Mouse (Mus musculus): ENCODE measurements around the gene Sh3rf3.

DNA sequence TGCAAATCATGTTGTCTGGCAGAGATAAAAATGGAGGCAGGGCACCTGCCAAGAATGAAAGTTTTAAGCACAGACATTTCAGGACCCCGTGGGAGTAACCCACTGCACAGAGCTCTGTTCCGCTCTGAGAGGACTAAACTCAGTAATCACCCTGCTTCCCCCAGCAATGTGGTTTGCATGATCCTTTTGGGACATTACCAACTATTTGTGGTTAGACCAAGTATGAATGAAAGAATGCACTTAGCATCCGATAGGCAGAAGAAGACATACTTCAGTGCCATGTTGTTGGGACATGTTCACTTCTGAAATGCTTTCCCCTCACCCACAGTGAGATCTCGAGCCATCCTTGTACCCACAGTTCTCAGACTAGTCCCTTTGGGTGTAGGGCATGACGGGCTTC lies 24.3 kb downstream of the Sh3rf3 start:
- no peak for TF ChIP-seq EP300 (IDR thresholded peaks at IDR 0.05)
- no peak for TF ChIP-seq CTCF (IDR thresholded peaks at IDR 0.05)
